Mouse (Mus musculus) layer of hippocampus, adult 9-11 months (tissue): ENCODE measurements around the gene Slc9a8.

Source experiments
- DNase-seq: peaks from one replicate; pipeline ENCODE4 v3.0.0; 2022

Slc9a8 gene

GRCm38 (mm10) chr2:167485501-167486377 lies 64.2 kb downstream of the Slc9a8 start:
- DNase-seq, result no peak

GRCm38 (mm10) chr2:167486573-167486972 lies 65.1 kb downstream of the Slc9a8 start:
- DNase-seq, result no peak

- no peak for DNase-seq
These were observed 66.0 kb downstream of the Slc9a8 start for GRCm38 (mm10) chr2:167487551-167487950.

- no peak for DNase-seq
These were observed 66.5 kb downstream of the Slc9a8 start for GRCm38 (mm10) chr2:167487994-167488393.

GRCm38 (mm10) chr2:167490813-167491525 lies 69.5 kb downstream of the Slc9a8 start:
- peak; percentile 90 for DNase-seq

- no peak for DNase-seq
These were observed 70.5 kb downstream of the Slc9a8 start, which contains the start of gene Rnf114 for GRCm38 (mm10) chr2:167491757-167492708. Gene Rnf114, plus strand, starts transcription at chr2:167492645.

- DNase-seq, result peak; percentile 93
These were observed 71.5 kb downstream of the Slc9a8 start, which contains the start of gene Spata2 for GRCm38 (mm10) chr2:167492713-167493636. Gene Spata2, minus strand, starts transcription at chr2:167492887.

GRCm38 (mm10) chr2:167496437-167496836 lies 74.9 kb downstream of the Slc9a8 start:
- no peak for DNase-seq

- DNase-seq, result no peak
These were observed 75.8 kb downstream of the Slc9a8 start for GRCm38 (mm10) chr2:167497272-167497671.

GRCm38 (mm10) chr2:167502554-167503252 lies 81.2 kb downstream of the Slc9a8 start:
- DNase-seq, result no peak

- DNase-seq, result peak; percentile 87
These were observed 81.9 kb downstream of the Slc9a8 start for GRCm38 (mm10) chr2:167503253-167503895.

GRCm38 (mm10) chr2:167503896-167504349 lies 82.4 kb downstream of the Slc9a8 start:
- DNase-seq, result peak; percentile 44

GRCm38 (mm10) chr2:167505127-167505526 lies 83.6 kb downstream of the Slc9a8 start:
- no peak for DNase-seq

- DNase-seq, result no peak
These were observed 85.2 kb downstream of the Slc9a8 start for GRCm38 (mm10) chr2:167506546-167507260.

GRCm38 (mm10) chr2:167507719-167508385 lies 86.3 kb downstream of the Slc9a8 start:
- DNase-seq, result no peak

GRCm38 (mm10) chr2:167508569-167508968 lies 87.1 kb downstream of the Slc9a8 start:
- DNase-seq, result no peak

GRCm38 (mm10) chr2:167510485-167510884 lies 89.0 kb downstream of the Slc9a8 start:
- no peak for DNase-seq

GRCm38 (mm10) chr2:167512365-167512764 lies 90.9 kb downstream of the Slc9a8 start:
- no peak for DNase-seq

- no peak for DNase-seq
These were observed 91.5 kb downstream of the Slc9a8 start for GRCm38 (mm10) chr2:167512970-167513369.
